Mouse (Mus musculus): ENCODE results near the gene Eci1. TPM values are rescaled to one million over a fixed set of nuclear protein-coding genes. Genes with fewer than 3 reads are reported as not detected.
A peak's percentile ranks its signal among the peaks of the same experiment; 100 is the strongest.

Gene Eci1
- polyA plus RNA-seq, 1 experiment: 52.6 TPM

DNA sequence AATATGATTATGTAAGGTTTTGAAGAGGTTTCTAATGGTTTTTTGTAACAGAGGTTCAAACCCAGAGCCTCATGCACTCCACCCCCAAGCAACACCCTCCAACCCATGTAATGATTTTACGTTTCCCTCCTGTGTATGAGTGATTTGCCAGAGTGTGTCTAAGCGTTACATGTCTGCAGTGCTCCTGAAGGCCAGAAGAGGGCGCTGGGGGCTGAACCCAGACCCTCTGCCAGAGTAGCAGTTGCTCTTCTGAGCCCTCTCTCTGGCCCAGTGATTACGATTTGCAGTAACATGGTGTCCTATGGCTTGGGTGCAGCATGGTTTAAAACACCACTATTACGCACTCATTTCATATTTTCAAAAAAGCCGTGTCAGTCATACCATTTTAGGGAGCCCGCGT, 35.3 kb upstream of the Eci1 start:
- TF ChIP-seq USF1 (IDR thresholded peaks at IDR 0.05; ENCODE audit: low read depth) (no peak), POLR2AphosphoS2 (IDR thresholded peaks at IDR 0.05; ENCODE audit: insufficient read length, low read depth) (no peak), E2F4 (IDR thresholded peaks at IDR 0.05; ENCODE audit: insufficient read depth) (no peak), TCF12 (IDR thresholded peaks at IDR 0.05; ENCODE audit: insufficient read depth, poor library complexity, severe bottlenecking) (no peak), SRF (IDR thresholded peaks at IDR 0.05; ENCODE audit: control insufficient read depth, insufficient read length, low read depth) (no peak), CEBPB (IDR thresholded peaks at IDR 0.05; ENCODE audit: insufficient read depth, poor library complexity, severe bottlenecking) (no peak), MYOD1 (IDR thresholded peaks at IDR 0.05; ENCODE audit: control insufficient read depth in 1 of 3, insufficient read length in 2 of 3, low read depth in 2 of 3) (no peak), POLR2A (IDR thresholded peaks at IDR 0.05; ENCODE audit: insufficient read length, low read depth) (no peak), MYOG (IDR thresholded peaks at IDR 0.05; ENCODE audit: control insufficient read depth in 1 of 3, insufficient read depth in 1 of 3, insufficient read length in 2 of 3, low read depth in 2 of 3) (no peak), MAX (IDR thresholded peaks at IDR 0.05; ENCODE audit: low read depth) (no peak), REST (IDR thresholded peaks at IDR 0.05; ENCODE audit: insufficient read depth, insufficient read length) (no peak), TCF3 (IDR thresholded peaks at IDR 0.05; ENCODE audit: insufficient read length, low read depth) (no peak)
- no peaks in the 10 kb centered on the region for H3K79me2 ChIP-seq (ENCODE audit: control insufficient read depth, insufficient read depth)
- no peak overlapping the region for H3K4me2 ChIP-seq (ENCODE audit: low read depth)
- no peak overlapping the region for H3K4me3 ChIP-seq
- no peak overlapping the region for H3ac ChIP-seq (ENCODE audit: control insufficient read depth, insufficient read length)
- no peaks in the 10 kb centered on the region for H3K36me3 ChIP-seq (ENCODE audit: control insufficient read depth, insufficient read depth)
- peaks cover 32% of the 10 kb centered on the region for H3K27me3 ChIP-seq (ENCODE audit: control insufficient read depth, insufficient read depth, insufficient read length)

DNA sequence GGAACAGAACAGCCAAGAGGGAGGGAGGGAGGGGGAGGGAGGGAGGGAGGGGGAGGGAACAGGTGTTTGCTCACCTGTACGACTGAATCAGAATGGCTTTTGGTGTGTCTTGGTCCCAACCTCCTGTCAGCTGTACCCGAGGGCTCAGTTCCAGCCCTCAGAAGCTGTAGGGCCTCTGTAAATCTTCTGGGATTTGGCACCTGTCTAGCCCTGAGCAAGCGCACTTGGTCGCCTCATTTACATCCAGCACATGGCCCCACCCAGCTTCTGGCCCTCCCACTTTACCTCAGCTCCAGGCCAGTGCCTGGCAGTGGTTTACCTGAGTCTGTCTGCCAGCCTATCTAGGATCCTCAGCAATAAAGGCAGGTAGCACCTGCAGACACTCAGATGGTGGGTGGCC, 32.9 kb upstream of the Eci1 start:
- Histone ChIP-seq H3K27me3 (ENCODE audit: control insufficient read depth, insufficient read depth, insufficient read length) (peaks cover 36% of the 10 kb centered on the region), H3ac (ENCODE audit: control insufficient read depth, insufficient read length) (no peak overlapping the region), H3K4me3 (no peak overlapping the region), H3K4me2 (ENCODE audit: low read depth) (no peak overlapping the region), H3K79me2 (ENCODE audit: control insufficient read depth, insufficient read depth) (no peaks in the 10 kb centered on the region), H3K36me3 (ENCODE audit: control insufficient read depth, insufficient read depth) (no peaks in the 10 kb centered on the region)
- TF ChIP-seq USF1 (IDR thresholded peaks at IDR 0.05; ENCODE audit: low read depth) (no peak), REST (IDR thresholded peaks at IDR 0.05; ENCODE audit: insufficient read depth, insufficient read length) (no peak), E2F4 (IDR thresholded peaks at IDR 0.05; ENCODE audit: insufficient read depth) (no peak), CEBPB (IDR thresholded peaks at IDR 0.05; ENCODE audit: insufficient read depth, poor library complexity, severe bottlenecking) (no peak), MAX (IDR thresholded peaks at IDR 0.05; ENCODE audit: low read depth) (no peak), TCF12 (IDR thresholded peaks at IDR 0.05; ENCODE audit: insufficient read depth, poor library complexity, severe bottlenecking) (no peak), POLR2A (IDR thresholded peaks at IDR 0.05; ENCODE audit: insufficient read length, low read depth) (no peak), MYOD1 (IDR thresholded peaks at IDR 0.05; ENCODE audit: control insufficient read depth in 1 of 3, insufficient read length in 2 of 3, low read depth in 2 of 3) (no peak), SRF (IDR thresholded peaks at IDR 0.05; ENCODE audit: control insufficient read depth, insufficient read length, low read depth) (no peak), MYOG (IDR thresholded peaks at IDR 0.05; ENCODE audit: control insufficient read depth in 1 of 3, insufficient read depth in 1 of 3, insufficient read length in 2 of 3, low read depth in 2 of 3) (no peak), POLR2AphosphoS2 (IDR thresholded peaks at IDR 0.05; ENCODE audit: insufficient read length, low read depth) (no peak), TCF3 (IDR thresholded peaks at IDR 0.05; ENCODE audit: insufficient read length, low read depth) (no peak)

DNA sequence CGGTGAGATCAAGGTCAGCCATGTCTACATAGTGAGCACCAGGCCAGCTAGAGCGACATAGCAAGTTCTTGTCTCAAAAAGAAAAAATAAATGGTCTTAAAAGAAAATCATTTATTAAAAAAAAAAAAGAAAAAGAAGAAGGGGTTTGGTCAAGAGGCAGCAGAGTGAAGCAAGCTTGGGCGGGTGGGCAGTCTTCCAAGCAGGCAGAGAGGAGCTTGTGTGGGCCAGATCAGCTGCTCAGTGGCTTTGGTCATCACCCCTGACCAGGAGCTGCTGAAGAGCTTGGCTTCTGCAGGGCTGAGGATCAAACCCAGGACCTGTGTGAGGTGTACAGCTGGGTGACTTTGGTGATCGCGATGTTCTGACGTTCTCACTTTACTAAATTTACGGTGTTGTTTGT, 32.0 kb upstream of the Eci1 start:
- TF ChIP-seq POLR2A (IDR thresholded peaks at IDR 0.05; ENCODE audit: insufficient read length, low read depth) (no peak), MYOG (IDR thresholded peaks at IDR 0.05; ENCODE audit: control insufficient read depth in 1 of 3, insufficient read depth in 1 of 3, insufficient read length in 2 of 3, low read depth in 2 of 3) (peak in 1 of 3 experiments; percentile 41), TCF12 (IDR thresholded peaks at IDR 0.05; ENCODE audit: insufficient read depth, poor library complexity, severe bottlenecking) (no peak)
- H3K27me3 ChIP-seq (ENCODE audit: control insufficient read depth, insufficient read depth, insufficient read length): peaks cover 40% of the 10 kb centered on the region
- no peak overlapping the region for H3K4me2 ChIP-seq (ENCODE audit: low read depth)
- H3K79me2 ChIP-seq (ENCODE audit: control insufficient read depth, insufficient read depth): no peaks in the 10 kb centered on the region
- H3K36me3 ChIP-seq (ENCODE audit: control insufficient read depth, insufficient read depth): no peaks in the 10 kb centered on the region
- H3ac ChIP-seq (ENCODE audit: control insufficient read depth, insufficient read length): no peak overlapping the region
- H3K4me3 ChIP-seq: no peak overlapping the region

DNA sequence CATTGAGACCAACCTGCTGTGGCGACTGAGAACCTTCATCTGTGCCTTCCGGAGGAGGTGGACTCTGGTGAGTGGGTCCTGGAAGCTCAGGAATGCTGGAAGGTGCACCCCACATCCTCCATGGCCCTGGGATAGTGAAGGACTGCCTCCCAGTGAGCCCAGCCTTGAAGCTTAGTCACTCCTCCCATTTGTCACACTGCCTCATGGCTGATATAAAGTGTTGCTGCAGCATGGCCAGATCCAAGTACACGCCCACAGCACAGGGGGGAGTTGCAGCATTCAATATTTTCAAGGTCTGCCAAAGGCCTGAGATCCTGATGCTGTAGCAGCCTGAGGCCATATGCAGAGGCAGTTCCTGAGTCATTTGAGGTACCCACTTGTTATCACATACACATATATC, 24.1 kb upstream of the Eci1 start:
- TF ChIP-seq POLR2AphosphoS2 (IDR thresholded peaks at IDR 0.05; ENCODE audit: insufficient read length, low read depth): peak; percentile 20
- no peak for TF ChIP-seq MYOD1 (IDR thresholded peaks at IDR 0.05; ENCODE audit: control insufficient read depth in 1 of 3, insufficient read length in 2 of 3, low read depth in 2 of 3)
- Histone ChIP-seq H3K36me3 (ENCODE audit: control insufficient read depth, insufficient read depth) (no peaks in the 10 kb centered on the region), H3K27me3 (ENCODE audit: control insufficient read depth, insufficient read depth, insufficient read length) (peaks cover 19% of the 10 kb centered on the region), H3K4me2 (ENCODE audit: low read depth) (no peak overlapping the region), H3ac (ENCODE audit: control insufficient read depth, insufficient read length) (no peak overlapping the region), H3K4me3 (no peak overlapping the region), H3K79me2 (ENCODE audit: control insufficient read depth, insufficient read depth) (no peaks in the 10 kb centered on the region)

DNA sequence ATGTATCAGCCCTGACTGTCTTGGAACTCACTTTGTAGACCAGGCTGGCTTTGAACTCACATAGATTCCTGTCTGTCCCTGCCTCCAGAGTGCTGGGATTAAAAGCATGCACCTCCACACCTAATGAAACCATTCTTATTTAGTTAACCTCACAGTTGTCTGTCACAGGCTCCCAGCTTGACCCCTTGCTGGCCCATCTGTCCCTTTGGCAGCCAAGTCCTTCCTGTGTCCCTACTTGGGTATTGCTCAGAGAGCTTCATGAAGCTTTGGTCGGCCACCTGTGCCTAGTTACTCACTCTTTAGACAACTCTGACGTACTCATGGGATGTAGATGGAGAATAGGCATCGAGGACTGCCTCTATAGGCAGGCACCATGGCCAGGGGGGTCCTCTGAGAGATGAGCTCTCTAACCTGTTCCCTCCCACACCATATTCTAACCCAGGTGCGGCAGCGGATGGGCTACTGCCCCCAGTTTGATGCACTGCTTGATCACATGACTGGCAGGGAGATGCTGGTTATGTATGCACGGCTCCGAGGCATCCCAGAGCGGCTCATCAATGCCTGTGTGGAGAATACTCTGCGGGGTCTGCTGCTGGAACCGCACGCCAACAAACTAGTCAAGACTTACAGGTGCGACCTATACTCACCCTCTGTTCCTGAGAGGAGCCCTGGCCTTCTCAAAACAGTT, 19.2 kb upstream of the Eci1 start:
- H3ac ChIP-seq (ENCODE audit: control insufficient read depth, insufficient read length): no peak overlapping the region
- TF ChIP-seq E2F4 (IDR thresholded peaks at IDR 0.05; ENCODE audit: insufficient read depth): no peak
- TF ChIP-seq POLR2AphosphoS2 (IDR thresholded peaks at IDR 0.05; ENCODE audit: insufficient read length, low read depth): peak; percentile 61
- no peak for TF ChIP-seq USF1 (IDR thresholded peaks at IDR 0.05; ENCODE audit: low read depth)
- TF ChIP-seq POLR2A (IDR thresholded peaks at IDR 0.05; ENCODE audit: insufficient read length, low read depth): no peak
- no peak for TF ChIP-seq TCF12 (IDR thresholded peaks at IDR 0.05; ENCODE audit: insufficient read depth, poor library complexity, severe bottlenecking)

More for the DNA sequence above, 19.2 kb upstream of the Eci1 start:
- H3K79me2 ChIP-seq (ENCODE audit: control insufficient read depth, insufficient read depth): no peaks in the 10 kb centered on the region
- H3K4me3 ChIP-seq: no peak overlapping the region
- H3K36me3 ChIP-seq (ENCODE audit: control insufficient read depth, insufficient read depth): no peaks in the 10 kb centered on the region
- H3K27me3 ChIP-seq (ENCODE audit: control insufficient read depth, insufficient read depth, insufficient read length): no peaks in the 10 kb centered on the region
- H3K4me2 ChIP-seq (ENCODE audit: low read depth): no peak overlapping the region
